Mouse (Mus musculus): ENCODE data around the gene Slc22a14. TPM values are rescaled to one million over a fixed set of nuclear protein-coding genes. Genes with fewer than 3 reads are reported as not detected.

Gene Slc22a14
- polyA plus RNA-seq, 1 experiment = not detected

DNA sequence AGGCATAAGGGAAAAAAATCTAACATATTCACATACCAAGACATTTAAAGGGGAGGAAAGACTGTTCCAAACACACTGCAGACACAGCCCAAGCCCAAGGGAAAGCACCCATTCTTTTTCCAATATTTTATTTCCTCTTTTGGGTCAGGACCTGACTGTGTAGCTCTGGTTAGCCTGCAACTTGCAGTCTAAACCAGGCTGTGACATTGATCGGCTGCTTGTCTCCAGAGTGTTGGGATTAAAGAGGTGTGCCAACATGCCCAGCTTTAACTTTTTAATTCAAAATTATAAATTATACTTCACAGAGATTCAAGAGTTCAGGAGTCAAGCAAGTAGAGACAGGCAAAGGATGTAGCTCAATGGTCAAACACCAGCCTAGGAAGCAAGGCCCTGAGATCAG lies 110.3 kb downstream of the Slc22a14 start:
- no peaks in the 10 kb centered on the region for H3K4me1 ChIP-seq (ENCODE audit: control insufficient read depth, insufficient read depth, low read length)
- DNase-seq = no peak
- no peaks in the 10 kb centered on the region for H3K27me3 ChIP-seq (ENCODE audit: control insufficient read depth, insufficient read depth, low read length)
- WGBS = 90% methylated on average over 1 of the region's 1 CpGs
- H3K4me3 ChIP-seq (replicated peaks; ENCODE audit: insufficient read depth, low read depth, low read length) = no peak overlapping the region
- H3K27ac ChIP-seq (ENCODE audit: insufficient read depth, low read length) = no peak overlapping the region
- TF ChIP-seq POLR2A (IDR thresholded peaks at IDR 0.05; ENCODE audit: borderline replicate concordance, insufficient read depth, low read length) (no peak), CTCF (IDR thresholded peaks at IDR 0.05; ENCODE audit: borderline replicate concordance, insufficient read depth, low read depth, low read length) (no peak)

GRCm38 (mm10) chr9:119254187-119254586 lies 111.2 kb downstream of the Slc22a14 start:
- H3K4me1 ChIP-seq (ENCODE audit: control insufficient read depth, insufficient read depth, low read length) = no peaks in the 10 kb centered on the region
- no peak for DNase-seq
- H3K27me3 ChIP-seq (ENCODE audit: control insufficient read depth, insufficient read depth, low read length) = no peaks in the 10 kb centered on the region
- 83% methylated on average over 2 of the region's 2 CpGs for WGBS
- TF ChIP-seq CTCF (IDR thresholded peaks at IDR 0.05; ENCODE audit: borderline replicate concordance, insufficient read depth, low read depth, low read length) (no peak), POLR2A (IDR thresholded peaks at IDR 0.05; ENCODE audit: borderline replicate concordance, insufficient read depth, low read length) (no peak)
- no peak overlapping the region for H3K27ac ChIP-seq (ENCODE audit: insufficient read depth, low read length)
- no peak overlapping the region for H3K4me3 ChIP-seq (replicated peaks; ENCODE audit: insufficient read depth, low read depth, low read length)

- no peak for TF ChIP-seq CTCF (IDR thresholded peaks at IDR 0.05; ENCODE audit: borderline replicate concordance, insufficient read depth, low read depth, low read length)
- TF ChIP-seq POLR2A (IDR thresholded peaks at IDR 0.05; ENCODE audit: borderline replicate concordance, insufficient read depth, low read length) = no peak
- no peak for DNase-seq
- no peaks in the 10 kb centered on the region; the same call in 1 of the 2 replicates for H3K4me1 ChIP-seq (ENCODE audit: control insufficient read depth, insufficient read depth, low read length)
- H3K4me3 ChIP-seq (replicated peaks; ENCODE audit: insufficient read depth, low read depth, low read length) = no peak overlapping the region
- H3K27ac ChIP-seq (ENCODE audit: insufficient read depth, low read length) = no peak overlapping the region
- WGBS = 91% methylated on average over 5 of the region's 5 CpGs
- no peaks in the 10 kb centered on the region for H3K27me3 ChIP-seq (ENCODE audit: control insufficient read depth, insufficient read depth, low read length)
Measured at GRCm38 (mm10) chr9:119247996-119248395, 117.4 kb downstream of the Slc22a14 start.

GRCm38 (mm10) chr9:119246826-119247225 lies 118.5 kb downstream of the Slc22a14 start:
- peak; percentile 42 to 53 for DNase-seq
- no peak overlapping the region for H3K27ac ChIP-seq (ENCODE audit: insufficient read depth, low read length)
- TF ChIP-seq POLR2A (IDR thresholded peaks at IDR 0.05; ENCODE audit: borderline replicate concordance, insufficient read depth, low read length) = no peak
- no peak for TF ChIP-seq CTCF (IDR thresholded peaks at IDR 0.05; ENCODE audit: borderline replicate concordance, insufficient read depth, low read depth, low read length)
- H3K4me3 ChIP-seq (replicated peaks; ENCODE audit: insufficient read depth, low read depth, low read length) = no peak overlapping the region
- 23% methylated on average over 5 of the region's 5 CpGs for WGBS
- H3K27me3 ChIP-seq (ENCODE audit: control insufficient read depth, insufficient read depth, low read length) = no peaks in the 10 kb centered on the region
- no peaks in the 10 kb centered on the region; the same call in 1 of the 2 replicates for H3K4me1 ChIP-seq (ENCODE audit: control insufficient read depth, insufficient read depth, low read length)

DNA sequence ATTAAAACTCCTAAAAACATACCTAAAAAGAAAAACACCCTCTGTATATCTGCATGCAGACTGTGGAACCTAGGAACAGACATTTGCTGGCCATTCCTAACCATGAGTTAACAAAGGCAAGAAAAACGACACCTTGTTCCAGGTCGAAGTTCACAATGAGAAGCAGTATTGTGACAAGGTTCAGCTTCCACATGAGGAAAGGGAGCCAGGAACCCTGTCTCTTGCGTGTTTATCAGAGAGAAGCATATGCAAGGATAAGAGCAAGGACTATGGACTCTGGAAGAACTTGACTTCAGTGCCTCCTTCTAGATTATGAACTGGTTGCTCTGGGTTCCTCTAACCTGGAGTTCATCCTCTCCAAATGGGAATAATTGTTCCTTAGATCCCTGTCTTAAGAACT lies 121.4 kb downstream of the Slc22a14 start:
- 97% methylated on average over 3 of the region's 3 CpGs for WGBS
- TF ChIP-seq CTCF (IDR thresholded peaks at IDR 0.05; ENCODE audit: borderline replicate concordance, insufficient read depth, low read depth, low read length) (no peak), POLR2A (IDR thresholded peaks at IDR 0.05; ENCODE audit: borderline replicate concordance, insufficient read depth, low read length) (no peak)

GRCm38 (mm10) chr9:119241169-119241865 lies 124.0 kb downstream of the Slc22a14 start:
- DNase-seq = no peak
- WGBS = 87% methylated on average over 11 of the region's 11 CpGs
- Histone ChIP-seq H3K27me3 (ENCODE audit: control insufficient read depth, insufficient read depth, low read length) (no peaks in the 10 kb centered on the region), H3K27ac (ENCODE audit: insufficient read depth, low read length) (no peak overlapping the region), H3K4me1 (ENCODE audit: control insufficient read depth, insufficient read depth, low read length) (no peaks in the 10 kb centered on the region), H3K4me3 (replicated peaks; ENCODE audit: insufficient read depth, low read depth, low read length) (no peak overlapping the region)
- TF ChIP-seq CTCF (IDR thresholded peaks at IDR 0.05; ENCODE audit: borderline replicate concordance, insufficient read depth, low read depth, low read length) (no peak), POLR2A (IDR thresholded peaks at IDR 0.05; ENCODE audit: borderline replicate concordance, insufficient read depth, low read length) (no peak)

More for the DNA sequence above, 121.4 kb downstream of the Slc22a14 start:
- H3K4me3 ChIP-seq (replicated peaks; ENCODE audit: insufficient read depth, low read depth, low read length) = no peak overlapping the region
- DNase-seq = no peak
- H3K27ac ChIP-seq (ENCODE audit: insufficient read depth, low read length) = no peak overlapping the region
- H3K27me3 ChIP-seq (ENCODE audit: control insufficient read depth, insufficient read depth, low read length) = no peaks in the 10 kb centered on the region
- H3K4me1 ChIP-seq (ENCODE audit: control insufficient read depth, insufficient read depth, low read length) = no peaks in the 10 kb centered on the region; the same call in 1 of the 2 replicates

GRCm38 (mm10) chr9:119240286-119240997 lies 124.9 kb downstream of the Slc22a14 start:
- H3K27ac ChIP-seq (ENCODE audit: insufficient read depth, low read length) = no peak overlapping the region
- no peak for DNase-seq
- whole genome bisulfite sequencing = 89% methylated on average over 10 of the region's 10 CpGs
- no peaks in the 10 kb centered on the region for H3K27me3 ChIP-seq (ENCODE audit: control insufficient read depth, insufficient read depth, low read length)
- no peaks in the 10 kb centered on the region for H3K4me1 ChIP-seq (ENCODE audit: control insufficient read depth, insufficient read depth, low read length)
- no peak for TF ChIP-seq POLR2A (IDR thresholded peaks at IDR 0.05; ENCODE audit: borderline replicate concordance, insufficient read depth, low read length)
- no peak for TF ChIP-seq CTCF (IDR thresholded peaks at IDR 0.05; ENCODE audit: borderline replicate concordance, insufficient read depth, low read depth, low read length)
- H3K4me3 ChIP-seq (replicated peaks; ENCODE audit: insufficient read depth, low read depth, low read length) = no peak overlapping the region

DNA sequence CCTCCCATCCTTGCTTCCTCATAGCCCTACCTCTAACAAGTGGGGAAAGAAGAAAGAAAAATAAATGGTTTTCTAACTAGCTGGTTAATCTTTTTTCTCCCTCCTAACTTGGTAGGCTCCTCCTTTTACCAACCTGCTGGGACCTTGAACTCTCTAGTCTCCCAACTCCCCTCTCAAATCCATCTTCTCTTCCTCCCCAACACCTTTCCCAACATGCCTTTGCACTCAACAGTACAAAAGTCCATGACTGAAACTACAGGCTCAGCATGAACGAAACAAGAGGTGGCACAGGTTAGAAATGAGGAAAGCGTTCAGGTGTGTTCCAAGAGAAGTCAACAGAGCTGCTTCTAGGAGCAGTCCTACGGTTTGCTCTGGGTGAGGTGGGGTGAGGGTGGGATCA lies 126.1 kb downstream of the Slc22a14 start:
- 94% methylated on average over 3 of the region's 3 CpGs for WGBS
- H3K27ac ChIP-seq (ENCODE audit: insufficient read depth, low read length) = no peak overlapping the region
- no peak for DNase-seq
- TF ChIP-seq POLR2A (IDR thresholded peaks at IDR 0.05; ENCODE audit: borderline replicate concordance, insufficient read depth, low read length) (no peak), CTCF (IDR thresholded peaks at IDR 0.05; ENCODE audit: borderline replicate concordance, insufficient read depth, low read depth, low read length) (no peak)
- no peaks in the 10 kb centered on the region for H3K27me3 ChIP-seq (ENCODE audit: control insufficient read depth, insufficient read depth, low read length)
- H3K4me1 ChIP-seq (ENCODE audit: control insufficient read depth, insufficient read depth, low read length) = no peaks in the 10 kb centered on the region
- H3K4me3 ChIP-seq (replicated peaks; ENCODE audit: insufficient read depth, low read depth, low read length) = no peak overlapping the region

Data from cerebellum, adult 2 months (tissue).